Mouse (Mus musculus) skeletal muscle tissue, postnatal 0 days (tissue): ENCODE results near the gene Olfr10. TPM values are rescaled to one million over a fixed set of nuclear protein-coding genes. Genes with fewer than 3 reads are reported as not detected.

Experiments
- polyA plus RNA-seq: library from polyadenylated mRNA; unstranded; fragments of >200 nt; fragmentation: Nextera tagmentation; extraction: Ambion mirVana; gene quantifications from 2 replicates; pipeline ENCODE4 v1.2.1, GENCODE M21; 2015

Olfr10 gene
- not detected in 2 replicates for polyA plus RNA-seq

GRCm38 (mm10) chr11:49304441-49304840, at the start of gene Olfr10:
Gene Olfr10, plus strand, starts transcription at chr11:49304741.

GRCm38 (mm10) chr11:49278222-49278621, 26.3 kb upstream of the Olfr10 start, which contains the start of gene Olfr1393:
Gene Olfr1393, plus strand, starts transcription at chr11:49278304.

DNA sequence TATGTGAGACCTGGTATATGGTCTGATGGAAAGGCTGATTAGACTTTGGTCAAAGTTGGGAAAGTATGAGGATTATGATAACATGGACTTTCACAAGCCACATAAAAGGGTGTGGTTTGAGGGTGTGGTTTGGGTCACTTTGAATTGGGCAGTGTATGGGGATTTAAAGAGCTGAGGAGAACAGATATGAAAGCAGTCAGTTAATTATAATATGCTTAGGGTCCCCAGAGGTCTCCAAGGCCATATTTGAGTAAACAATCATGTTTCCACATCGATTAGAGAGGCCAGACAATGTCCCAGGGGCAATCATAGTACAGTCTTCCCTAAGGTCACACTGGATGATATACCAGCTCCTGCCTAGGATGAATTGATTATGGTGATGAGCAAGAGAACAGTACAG, 19.6 kb upstream of the Olfr10 start, which contains the start of gene Olfr1392:
Olfr1392 (plus strand) TSS at position 301 of the 400 bp plus-strand sequence.

GRCm38 (mm10) chr11:49322442-49322841, 17.9 kb downstream of the Olfr10 start, which contains the start of gene Olfr1391:
Gene Olfr1391, plus strand, starts transcription at chr11:49322742.

DNA sequence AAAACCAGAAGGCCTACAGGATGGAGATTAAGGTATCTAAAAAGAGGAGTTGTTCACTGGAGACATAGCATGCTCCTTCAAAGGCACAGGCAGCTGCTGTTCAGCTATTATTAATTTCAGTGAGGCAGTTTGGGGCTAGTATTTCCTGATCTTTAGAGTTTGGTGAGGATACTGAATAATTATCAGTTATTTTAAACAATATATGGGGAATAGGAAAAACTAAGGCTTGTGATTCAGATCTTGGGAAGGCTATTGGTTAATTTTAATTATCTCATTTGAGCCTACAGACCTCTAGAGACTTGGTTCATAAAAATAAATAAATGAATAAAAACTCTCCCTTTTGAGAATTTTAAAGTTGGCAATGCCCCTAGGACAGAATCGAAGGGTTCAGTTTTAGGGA, 30.3 kb downstream of the Olfr10 start, which contains the start of gene Olfr1390:
Olfr1390 (plus strand) TSS at position 301 of the 400 bp plus-strand sequence.

Other genes starting within 250 kb of the Olfr10 start
- 0.36 and 0.54 TPM in 2 replicates for gene Tgtp2, start 240.5 kb upstream of the Olfr10 start, polyA plus RNA-seq
- 2.7 and 3.1 TPM in 2 replicates for gene Ifi47, start 228.2 kb upstream of the Olfr10 start, polyA plus RNA-seq
- gene Olfr1396, start 189.9 kb upstream of the Olfr10 start, polyA plus RNA-seq, result 0.12 and 0.13 TPM in 2 replicates
- gene Olfr1395, start 162.5 kb upstream of the Olfr10 start, polyA plus RNA-seq, result not detected in 2 replicates
- gene Olfr1394, start 150.4 kb upstream of the Olfr10 start, polyA plus RNA-seq, result not detected in 2 replicates
- 3.6 and 4.6 TPM in 2 replicates for gene Btnl9, start 117.6 kb upstream of the Olfr10 start, polyA plus RNA-seq
- 13.0 and 14.6 TPM in 2 replicates for gene Zfp62, start 101.4 kb upstream of the Olfr10 start, polyA plus RNA-seq
- gene Mgat1, start 60.5 kb upstream of the Olfr10 start, polyA plus RNA-seq, result 37.9 and 43.1 TPM in 2 replicates
- 0.09 TPM in 1 of 2 replicates, not detected in the other for gene Olfr1393, start 26.4 kb upstream of the Olfr10 start, polyA plus RNA-seq
- gene Olfr1392, start 19.5 kb upstream of the Olfr10 start, polyA plus RNA-seq, result not detected in 2 replicates
- not detected in 2 replicates for gene Olfr1391, start 18.0 kb downstream of the Olfr10 start, polyA plus RNA-seq
- not detected in 2 replicates for gene Olfr1390, start 30.4 kb downstream of the Olfr10 start, polyA plus RNA-seq
- gene Olfr1389, start 118.3 kb downstream of the Olfr10 start, polyA plus RNA-seq, result not detected in 2 replicates
- gene Olfr1388, start 131.9 kb downstream of the Olfr10 start, polyA plus RNA-seq, result not detected in 2 replicates
- not detected in 2 replicates for gene Olfr1387, start 150.6 kb downstream of the Olfr10 start, polyA plus RNA-seq
- not detected in 2 replicates for gene Olfr1386, start 160.3 kb downstream of the Olfr10 start, polyA plus RNA-seq
- not detected in 2 replicates for gene Olfr1385, start 184.3 kb downstream of the Olfr10 start, polyA plus RNA-seq
- not detected in 2 replicates for gene Olfr1384, start 202.0 kb downstream of the Olfr10 start, polyA plus RNA-seq
- gene Olfr1383, start 214.9 kb downstream of the Olfr10 start, polyA plus RNA-seq, result not detected in 2 replicates
- gene Olfr1382, start 223.5 kb downstream of the Olfr10 start, polyA plus RNA-seq, result not detected in 2 replicates
- not detected in 2 replicates for gene Olfr1381, start 238.7 kb downstream of the Olfr10 start, polyA plus RNA-seq